Mouse (Mus musculus): ENCODE results near the gene Kif21b. TPM values are rescaled to one million over a fixed set of nuclear protein-coding genes. Genes with fewer than 3 reads are reported as not detected.

Gene Kif21b
- total and polyA plus RNA-seq, 3 experiments = 13.2 to 51.9 (median 36.7) TPM

DNA sequence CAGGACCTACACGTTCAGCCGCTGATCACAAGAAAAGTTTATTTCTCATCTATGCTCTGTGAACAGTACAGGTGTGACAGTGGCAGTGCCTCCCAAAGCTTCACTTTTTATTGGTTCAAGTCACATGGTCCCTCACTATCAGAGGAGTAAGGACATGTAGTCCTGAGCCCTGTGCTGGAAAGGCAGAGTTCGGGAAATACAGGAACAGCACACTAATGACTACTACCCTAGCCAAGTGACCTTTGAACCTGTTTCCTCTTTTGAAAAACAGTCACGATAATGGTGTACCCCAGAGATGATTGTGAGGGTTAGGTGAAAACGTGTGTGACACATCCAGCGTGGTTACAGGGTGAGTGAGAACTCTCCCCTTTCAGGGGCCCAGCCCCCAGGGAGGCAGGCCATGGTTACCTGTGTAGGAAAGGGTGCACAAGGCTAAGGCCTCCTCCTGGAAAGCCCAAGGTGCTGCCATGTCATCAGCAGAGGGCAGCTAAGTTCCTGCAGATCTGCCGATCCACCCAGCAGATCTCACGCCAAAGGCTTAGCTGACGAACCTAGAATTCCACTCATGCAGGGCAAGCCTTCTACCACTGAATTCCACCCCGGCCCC is 4.9 kb upstream of the Kif21b start:
- H3K4me1 ChIP-seq (ENCODE audit: insufficient read depth, low read depth, low read length) = peaks cover 42% of the 10 kb centered on the region
- no peak for TF ChIP-seq GATA2 (IDR thresholded peaks at IDR 0.05; ENCODE audit: borderline replicate concordance, low read depth, low read length)
- no peak for TF ChIP-seq GATA1 (IDR thresholded peaks at IDR 0.05; ENCODE audit: borderline replicate concordance, low read length)
- no peak for TF ChIP-seq TAL1 (conservative IDR thresholded peaks at IDR 0.05; ENCODE audit: low read depth, low read length)
- no peak for TF ChIP-seq CTCF (IDR thresholded peaks at IDR 0.05; ENCODE audit: low read depth, low read length)
- no peak overlapping the region for H3K4me3 ChIP-seq (ENCODE audit: low read depth, low read length)
- no peaks in the 10 kb centered on the region for H3K36me3 ChIP-seq (replicated peaks)
- no peaks in the 10 kb centered on the region for H3K9me3 ChIP-seq (replicated peaks)
- no peak for ATAC-seq (ENCODE audit: extremely low read depth, insufficient number of reproducible peaks, low FRiP score, poor library complexity, severe bottlenecking)
- DNase-seq (ENCODE audit: low spot score) = no peak
- peaks cover 45% of the 10 kb centered on the region for H3K27me3 ChIP-seq (ENCODE audit: insufficient read depth, low read length)

DNA sequence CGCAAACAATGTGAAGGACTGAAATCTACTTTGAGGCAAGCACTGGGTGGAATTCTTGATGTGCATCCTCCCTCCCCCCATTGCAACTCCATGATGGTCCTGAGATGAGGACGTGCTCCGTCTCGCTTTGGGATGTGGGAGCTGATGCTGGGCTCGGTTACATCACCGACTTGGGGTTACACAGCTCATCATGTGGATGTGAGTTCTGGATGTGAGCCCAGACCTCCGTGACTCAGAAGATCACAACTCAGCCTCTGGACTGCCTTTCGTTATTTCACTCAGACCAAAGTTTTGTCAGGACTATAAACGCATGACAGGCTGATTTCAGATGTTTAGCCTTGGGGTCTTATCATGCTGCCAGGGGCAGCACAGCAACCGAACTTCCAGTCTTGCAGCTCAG is 4.3 kb upstream of the Kif21b start:
- H3K4me3 ChIP-seq (ENCODE audit: low read depth, low read length) = no peak overlapping the region
- no peak for TF ChIP-seq GATA2 (IDR thresholded peaks at IDR 0.05; ENCODE audit: borderline replicate concordance, low read depth, low read length)
- no peak for TF ChIP-seq POLR2AphosphoS5 (IDR thresholded peaks at IDR 0.05; ENCODE audit: insufficient replicate concordance, low read depth, low read length)
- no peak for TF ChIP-seq TAL1 (conservative IDR thresholded peaks at IDR 0.05; ENCODE audit: low read depth, low read length)
- TF ChIP-seq GATA1 (IDR thresholded peaks at IDR 0.05; ENCODE audit: borderline replicate concordance, low read length) = no peak
- TF ChIP-seq CTCF (IDR thresholded peaks at IDR 0.05; ENCODE audit: low read depth, low read length) = no peak
- H3K36me3 ChIP-seq (replicated peaks) = no peaks in the 10 kb centered on the region
- DNase-seq (ENCODE audit: low spot score) (no peak), ATAC-seq (ENCODE audit: extremely low read depth, insufficient number of reproducible peaks, low FRiP score, poor library complexity, severe bottlenecking) (no peak)
- no peaks in the 10 kb centered on the region for H3K9me3 ChIP-seq (replicated peaks)
- peaks cover 48% of the 10 kb centered on the region for H3K4me1 ChIP-seq (ENCODE audit: insufficient read depth, low read depth, low read length)
- H3K27me3 ChIP-seq (ENCODE audit: insufficient read depth, low read length) = peaks cover 44% of the 10 kb centered on the region

DNA sequence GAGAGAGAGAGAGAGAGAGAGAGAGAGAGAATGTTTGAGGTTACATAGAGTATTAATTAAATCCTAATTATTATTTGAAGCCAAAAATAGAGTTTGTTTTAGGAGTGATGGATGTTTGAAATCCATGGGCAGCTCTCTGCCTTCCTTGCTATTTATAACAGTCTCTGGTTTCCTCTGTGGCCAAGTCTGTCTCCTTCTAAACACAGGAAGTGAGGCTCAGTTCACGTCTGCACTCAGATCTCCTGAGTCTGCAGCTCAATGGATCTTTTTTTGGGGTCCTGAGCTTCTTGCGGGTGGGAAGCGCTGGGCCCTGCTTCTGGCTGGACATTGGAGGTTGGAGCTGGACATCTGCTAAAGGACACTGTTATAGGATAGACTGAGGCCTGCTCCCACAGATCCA is 3.3 kb upstream of the Kif21b start:
- peaks cover 36% of the 10 kb centered on the region for H3K27me3 ChIP-seq (ENCODE audit: insufficient read depth, low read length)
- no peaks in the 10 kb centered on the region for H3K9me3 ChIP-seq (replicated peaks)
- no peak for DNase-seq (ENCODE audit: low spot score)
- ATAC-seq (ENCODE audit: extremely low read depth, insufficient number of reproducible peaks, low FRiP score, poor library complexity, severe bottlenecking) = no peak
- peaks cover 1% of the 10 kb centered on the region for H3K36me3 ChIP-seq (replicated peaks)
- no peak overlapping the region for H3K4me3 ChIP-seq (ENCODE audit: low read depth, low read length)
- TF ChIP-seq GATA1 (IDR thresholded peaks at IDR 0.05; ENCODE audit: borderline replicate concordance, low read length) = no peak
- TF ChIP-seq CTCF (IDR thresholded peaks at IDR 0.05; ENCODE audit: low read depth, low read length) = no peak
- no peak for TF ChIP-seq TAL1 (conservative IDR thresholded peaks at IDR 0.05; ENCODE audit: low read depth, low read length)
- peaks cover 57% of the 10 kb centered on the region for H3K4me1 ChIP-seq (ENCODE audit: insufficient read depth, low read depth, low read length)

DNA sequence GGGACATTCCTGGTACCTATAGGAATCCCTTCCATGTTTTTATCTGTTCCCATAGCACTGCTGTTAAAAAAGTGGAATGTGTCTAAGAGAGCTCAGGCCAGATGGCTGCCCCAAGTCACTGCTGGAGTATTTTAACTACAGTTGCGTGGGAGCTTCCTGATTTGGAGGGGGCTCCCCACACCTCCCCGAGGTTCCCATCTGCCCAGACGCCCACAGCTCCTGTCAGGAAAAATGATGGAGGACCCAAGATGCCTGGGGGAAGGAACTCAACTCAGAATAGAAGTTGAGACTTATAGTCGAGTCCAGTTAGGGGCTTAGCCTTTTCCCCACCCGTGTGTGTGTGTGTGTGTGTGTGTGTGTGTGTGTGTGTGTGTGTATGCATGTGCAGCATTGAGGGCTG is 2.8 kb upstream of the Kif21b start:
- H3K4me3 ChIP-seq (ENCODE audit: low read depth, low read length) = no peak overlapping the region
- peaks cover 36% of the 10 kb centered on the region for H3K27me3 ChIP-seq (ENCODE audit: insufficient read depth, low read length)
- peaks cover 6% of the 10 kb centered on the region for H3K36me3 ChIP-seq (replicated peaks)
- no peaks in the 10 kb centered on the region for H3K9me3 ChIP-seq (replicated peaks)
- ATAC-seq (ENCODE audit: extremely low read depth, insufficient number of reproducible peaks, low FRiP score, poor library complexity, severe bottlenecking) (no peak), DNase-seq (ENCODE audit: low spot score) (no peak)
- peaks cover 63% of the 10 kb centered on the region for H3K4me1 ChIP-seq (ENCODE audit: insufficient read depth, low read depth, low read length)
- TF ChIP-seq GATA2 (IDR thresholded peaks at IDR 0.05; ENCODE audit: borderline replicate concordance, low read depth, low read length) (no peak), GATA1 (IDR thresholded peaks at IDR 0.05; ENCODE audit: borderline replicate concordance, low read length) (no peak), TAL1 (conservative IDR thresholded peaks at IDR 0.05; ENCODE audit: low read depth, low read length) (no peak), CTCF (IDR thresholded peaks at IDR 0.05; ENCODE audit: low read depth, low read length) (no peak), POLR2AphosphoS5 (IDR thresholded peaks at IDR 0.05; ENCODE audit: insufficient replicate concordance, low read depth, low read length) (no peak)

DNA sequence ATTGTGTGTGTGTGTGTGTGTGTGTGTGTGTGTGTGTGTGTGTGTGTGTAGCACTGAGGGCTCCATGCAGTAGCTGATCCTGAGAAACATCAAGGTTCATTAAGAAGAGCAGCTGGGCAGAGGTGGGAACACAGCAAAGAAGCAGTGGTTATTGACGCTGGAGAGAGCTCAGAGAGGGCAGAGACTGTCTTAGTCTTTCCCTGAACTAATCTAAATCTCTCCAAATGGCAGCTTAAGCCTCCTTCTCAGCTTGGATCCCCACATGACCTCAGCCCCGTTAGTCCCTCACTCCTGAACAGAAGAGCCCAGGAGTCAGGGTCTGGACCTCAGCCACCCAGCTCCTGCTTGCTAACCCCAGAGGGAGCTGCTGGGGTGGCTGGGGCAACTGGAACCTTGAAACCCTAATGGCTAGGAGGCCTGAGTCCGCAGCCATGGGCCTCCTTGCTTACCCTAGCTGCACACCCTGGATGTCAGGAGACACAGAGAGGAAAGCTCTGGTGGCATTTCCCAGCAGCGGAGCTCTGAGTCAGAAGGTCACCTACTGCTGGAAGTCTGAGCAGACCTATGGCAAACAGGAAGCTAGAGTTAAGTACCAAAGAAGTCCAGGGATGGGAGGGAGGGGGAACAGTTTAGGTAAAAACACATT is 2.1 kb upstream of the Kif21b start:
- ATAC-seq (ENCODE audit: extremely low read depth, insufficient number of reproducible peaks, low FRiP score, poor library complexity, severe bottlenecking) (no peak), DNase-seq (ENCODE audit: low spot score) (no peak)
- H3K36me3 ChIP-seq (replicated peaks) = peaks cover 12% of the 10 kb centered on the region
- peaks cover 69% of the 10 kb centered on the region for H3K4me1 ChIP-seq (ENCODE audit: insufficient read depth, low read depth, low read length)
- no peak overlapping the region for H3K4me3 ChIP-seq (ENCODE audit: low read depth, low read length)
- peaks cover 30% of the 10 kb centered on the region for H3K27me3 ChIP-seq (ENCODE audit: insufficient read depth, low read length)
- H3K9me3 ChIP-seq (replicated peaks) = no peaks in the 10 kb centered on the region
- TF ChIP-seq GATA1 (IDR thresholded peaks at IDR 0.05; ENCODE audit: borderline replicate concordance, low read length) = no peak
- no peak for TF ChIP-seq GATA2 (IDR thresholded peaks at IDR 0.05; ENCODE audit: borderline replicate concordance, low read depth, low read length)
- no peak for TF ChIP-seq CTCF (IDR thresholded peaks at IDR 0.05; ENCODE audit: low read depth, low read length)
- TF ChIP-seq POLR2AphosphoS5 (IDR thresholded peaks at IDR 0.05; ENCODE audit: insufficient replicate concordance, low read depth, low read length) = no peak
- no peak for TF ChIP-seq TAL1 (conservative IDR thresholded peaks at IDR 0.05; ENCODE audit: low read depth, low read length)

DNA sequence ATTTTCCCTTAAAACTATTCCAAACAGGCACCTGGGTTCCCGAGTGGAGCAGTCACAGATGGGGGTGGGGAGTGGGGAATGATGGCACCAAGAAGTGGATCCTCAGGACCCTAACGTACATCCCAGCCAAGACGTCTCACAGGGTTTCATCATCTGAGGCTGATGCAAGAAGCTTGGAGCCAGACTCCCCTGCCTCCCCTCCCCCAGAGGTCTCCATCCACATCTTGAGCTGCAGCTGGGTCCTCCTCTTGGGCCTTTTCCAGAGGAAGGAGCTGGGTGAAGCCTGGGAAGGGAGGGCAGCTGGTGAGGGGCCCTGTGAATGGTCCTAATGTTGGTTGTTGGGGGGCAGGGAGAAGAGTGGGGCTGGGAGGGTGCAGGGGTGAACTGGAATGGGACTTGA is 1.1 kb upstream of the Kif21b start:
- Histone ChIP-seq H3K4me1 (ENCODE audit: insufficient read depth, low read depth, low read length) (peaks cover 80% of the 10 kb centered on the region), H3K27me3 (ENCODE audit: insufficient read depth, low read length) (peaks cover 22% of the 10 kb centered on the region), H3K4me3 (ENCODE audit: low read depth, low read length) (no peak overlapping the region; the same call in 1 of the 2 replicates), H3K9me3 (replicated peaks) (no peaks in the 10 kb centered on the region), H3K36me3 (replicated peaks) (peaks cover 15% of the 10 kb centered on the region)
- no peak for ATAC-seq (ENCODE audit: extremely low read depth, insufficient number of reproducible peaks, low FRiP score, poor library complexity, severe bottlenecking)
- no peak for DNase-seq (ENCODE audit: low spot score)
- no peak for TF ChIP-seq GATA2 (IDR thresholded peaks at IDR 0.05; ENCODE audit: borderline replicate concordance, low read depth, low read length)
- no peak for TF ChIP-seq CTCF (IDR thresholded peaks at IDR 0.05; ENCODE audit: low read depth, low read length)
- TF ChIP-seq POLR2AphosphoS5 (IDR thresholded peaks at IDR 0.05; ENCODE audit: insufficient replicate concordance, low read depth, low read length) = no peak

All from G1E (cell line).